Mouse (Mus musculus) right cerebral cortex, adult 18-20 months (tissue): ENCODE measurements around the gene Sema3f.

Experiments used
- DNase-seq: peaks from one replicate; pipeline ENCODE4 v3.0.0; 2022; ENCODE audit warnings: mixed read lengths

Sema3f gene

GRCm38 (mm10) chr9:107714221-107714952 is 4.1 kb upstream of the Sema3f start:
- DNase-seq, result no peak

GRCm38 (mm10) chr9:107709096-107709696 is 1.1 kb downstream of the Sema3f start:
- no peak for DNase-seq

- DNase-seq, result no peak
Observed at GRCm38 (mm10) chr9:107708439-107709095, 1.7 kb downstream of the Sema3f start.

GRCm38 (mm10) chr9:107707701-107708438 is 2.4 kb downstream of the Sema3f start:
- peak; percentile 14 for DNase-seq

GRCm38 (mm10) chr9:107706781-107707211 is 3.5 kb downstream of the Sema3f start:
- no peak for DNase-seq

GRCm38 (mm10) chr9:107703337-107704122 is 6.7 kb downstream of the Sema3f start:
- DNase-seq, result peak; percentile 26

GRCm38 (mm10) chr9:107702606-107703185 is 7.6 kb downstream of the Sema3f start:
- no peak for DNase-seq

GRCm38 (mm10) chr9:107701594-107701993 is 8.7 kb downstream of the Sema3f start:
- DNase-seq, result peak; percentile 81

GRCm38 (mm10) chr9:107700114-107700571 is 10.1 kb downstream of the Sema3f start:
- peak; percentile 71 for DNase-seq

GRCm38 (mm10) chr9:107699376-107699980 is 10.8 kb downstream of the Sema3f start:
- DNase-seq, result no peak

GRCm38 (mm10) chr9:107698611-107699190 is 11.6 kb downstream of the Sema3f start:
- DNase-seq, result no peak

- no peak for DNase-seq
Observed at GRCm38 (mm10) chr9:107697811-107698521, 12.3 kb downstream of the Sema3f start.

- DNase-seq, result no peak
Observed at GRCm38 (mm10) chr9:107696845-107697610, 13.2 kb downstream of the Sema3f start.

- no peak for DNase-seq
Observed at GRCm38 (mm10) chr9:107696106-107696479, 14.2 kb downstream of the Sema3f start.

GRCm38 (mm10) chr9:107695441-107696105 is 14.7 kb downstream of the Sema3f start:
- no peak for DNase-seq

GRCm38 (mm10) chr9:107694627-107695026 is 15.6 kb downstream of the Sema3f start:
- no peak for DNase-seq

- no peak for DNase-seq
Observed at GRCm38 (mm10) chr9:107693433-107693987, 16.8 kb downstream of the Sema3f start.

- no peak for DNase-seq
Observed at GRCm38 (mm10) chr9:107692785-107693184, 17.5 kb downstream of the Sema3f start.

- DNase-seq, result no peak
Observed at GRCm38 (mm10) chr9:107690391-107690790, 19.9 kb downstream of the Sema3f start.
